Mouse (Mus musculus) heart, embryonic 16.5 days (tissue): ENCODE results near the gene Fos. TPM values are rescaled to one million over a fixed set of nuclear protein-coding genes. Genes with fewer than 3 reads are reported as not detected.

ENCODE experiments used
- ATAC-seq: fragments of 200-750 bp; cut with Nextera tagmentation; replicated peaks from 2 replicates; pipeline ENCODE4 v1.8.0; 2017; ENCODE audit warnings: moderate number of reproducible peaks; ENCODE audit not compliant: insufficient read depth, low FRiP score; ENCODE audit errors: extremely low read depth
- H3K27ac ChIP-seq: fragments of 300-500 bp; sonication (generic); 2 replicates; pipeline ENCODE4 v1.5.1; 2014; ENCODE audit warnings: mild to moderate bottlenecking, low read length, control low read depth, moderate library complexity
- H3K27me3 ChIP-seq: fragments of 300-500 bp; sonication (generic); 2 replicates; pipeline ENCODE4 v1.6.1; 2014; ENCODE audit warnings: low read length, mixed read lengths; ENCODE audit not compliant: control insufficient read depth, insufficient read depth
- H3K36me3 ChIP-seq: fragments of 300-500 bp; sonication (generic); 2 replicates; pipeline ENCODE4 v1.6.1; 2014; ENCODE audit not compliant: control insufficient read depth, insufficient read depth
- H3K4me1 ChIP-seq: fragments of 300-500 bp; sonication (generic); 2 replicates; pipeline ENCODE4 v1.6.1; 2014; ENCODE audit warnings: low read length, mixed read lengths; ENCODE audit not compliant: control insufficient read depth, insufficient read depth
- H3K4me2 ChIP-seq: fragments of 300-500 bp; sonication (generic); 2 replicates; pipeline ENCODE4 v1.6.1; 2014; ENCODE audit warnings: low read depth, mild to moderate bottlenecking, control low read depth, low read length
- H3K4me3 ChIP-seq: fragments of 300-500 bp; sonication (generic); 2 replicates; pipeline ENCODE4 v1.5.1; 2014; ENCODE audit warnings: mild to moderate bottlenecking, control low read depth, low read length
- H3K9ac ChIP-seq: fragments of 300-500 bp; sonication (generic); 2 replicates; pipeline ENCODE4 v1.6.1; 2014; ENCODE audit warnings: low read length, control low read depth
- H3K9me3 ChIP-seq: fragments of 300-500 bp; sonication (generic); replicated peaks from 2 replicates; pipeline ENCODE4 v1.6.1; 2016; ENCODE audit warnings: low read length; ENCODE audit not compliant: control insufficient read depth
- WGBS: fragments of 180-500 bp; shearing (Covaris S2); extraction: QIAGEN DNeasy Blood & Tissue Kit; methylation state at CpG from one replicate; pipeline ENCODE4 v1.1.7; 2014; 5-methylcytosine and 5-hydroxymethylcytosine counted together
- polyA plus RNA-seq: library from polyadenylated mRNA; unstranded; fragments of >200 nt; fragmentation: Nextera tagmentation; extraction: Ambion mirVana; gene quantifications from 2 replicates; pipeline ENCODE4 v1.2.1, GENCODE M21; 2015

The Fos gene
- polyA plus RNA-seq: 5.0 and 6.6 TPM in 2 replicates

DNA sequence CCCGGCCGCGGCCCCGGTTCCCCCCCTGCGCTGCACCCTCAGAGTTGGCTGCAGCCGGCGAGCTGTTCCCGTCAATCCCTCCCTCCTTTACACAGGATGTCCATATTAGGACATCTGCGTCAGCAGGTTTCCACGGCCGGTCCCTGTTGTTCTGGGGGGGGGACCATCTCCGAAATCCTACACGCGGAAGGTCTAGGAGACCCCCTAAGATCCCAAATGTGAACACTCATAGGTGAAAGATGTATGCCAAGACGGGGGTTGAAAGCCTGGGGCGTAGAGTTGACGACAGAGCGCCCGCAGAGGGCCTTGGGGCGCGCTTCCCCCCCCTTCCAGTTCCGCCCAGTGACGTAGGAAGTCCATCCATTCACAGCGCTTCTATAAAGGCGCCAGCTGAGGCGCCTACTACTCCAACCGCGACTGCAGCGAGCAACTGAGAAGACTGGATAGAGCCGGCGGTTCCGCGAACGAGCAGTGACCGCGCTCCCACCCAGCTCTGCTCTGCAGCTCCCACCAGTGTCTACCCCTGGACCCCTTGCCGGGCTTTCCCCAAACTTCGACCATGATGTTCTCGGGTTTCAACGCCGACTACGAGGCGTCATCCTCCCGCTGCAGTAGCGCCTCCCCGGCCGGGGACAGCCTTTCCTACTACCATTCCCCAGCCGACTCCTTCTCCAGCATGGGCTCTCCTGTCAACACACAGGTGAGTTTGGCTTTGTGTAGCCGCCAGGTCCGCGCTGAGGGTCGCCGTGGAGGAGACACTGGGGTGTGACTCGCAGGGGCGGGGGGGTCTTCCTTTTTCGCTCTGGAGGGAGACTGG is at the start of gene Fos:
TSS of gene Fos (plus strand) at position 410 of the 817 bp plus-strand sequence.
- peak within 1 kb of the TSS; percentile 82 for H3K4me2 ChIP-seq
- peaks cover 5% of the 10 kb centered on the region; the same call in 1 of the 2 replicates for H3K27me3 ChIP-seq
- ATAC-seq: peak; percentile 88
- peak within 1 kb of the TSS; percentile 76 for H3K9ac ChIP-seq
- H3K27ac ChIP-seq: peak within 1 kb of the TSS; percentile 92
- H3K36me3 ChIP-seq: no peaks in the 10 kb centered on the region
- 0% methylated on average over 55 of the region's 56 CpGs for WGBS
- peaks cover 20% of the 10 kb centered on the region for H3K4me1 ChIP-seq
- no peaks in the 10 kb centered on the region for H3K9me3 ChIP-seq
- peak within 1 kb of the TSS; percentile 67 for H3K4me3 ChIP-seq

DNA sequence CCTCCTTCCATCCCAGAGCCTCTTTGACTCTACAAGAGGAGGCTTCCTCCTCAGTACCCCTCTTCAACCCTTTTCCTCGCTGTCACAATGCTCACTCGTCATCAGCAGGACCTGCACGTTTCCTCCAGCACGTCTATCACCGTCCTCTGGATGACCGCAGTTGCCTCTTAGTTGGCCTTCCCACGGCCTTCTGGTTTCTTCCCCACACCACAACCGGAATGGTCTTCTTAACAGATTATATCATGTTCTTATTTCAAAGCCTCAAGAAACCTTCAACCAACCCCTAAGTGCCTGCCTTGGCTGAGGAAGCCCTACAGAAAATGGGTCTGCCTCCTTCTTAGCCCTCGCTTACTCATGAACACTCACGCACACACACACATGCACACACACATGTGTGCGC is 48.0 kb upstream of the Fos start:
- no peaks in the 10 kb centered on the region for H3K36me3 ChIP-seq
- no peak overlapping the region for H3K27ac ChIP-seq
- H3K9me3 ChIP-seq: no peaks in the 10 kb centered on the region
- H3K4me3 ChIP-seq: no peak overlapping the region
- ATAC-seq: no peak
- peaks cover 26% of the 10 kb centered on the region for H3K4me1 ChIP-seq
- 65% methylated on average over 11 of the region's 11 CpGs for WGBS
- no peak overlapping the region for H3K4me2 ChIP-seq
- no peaks in the 10 kb centered on the region for H3K27me3 ChIP-seq
- H3K9ac ChIP-seq: no peak overlapping the region

DNA sequence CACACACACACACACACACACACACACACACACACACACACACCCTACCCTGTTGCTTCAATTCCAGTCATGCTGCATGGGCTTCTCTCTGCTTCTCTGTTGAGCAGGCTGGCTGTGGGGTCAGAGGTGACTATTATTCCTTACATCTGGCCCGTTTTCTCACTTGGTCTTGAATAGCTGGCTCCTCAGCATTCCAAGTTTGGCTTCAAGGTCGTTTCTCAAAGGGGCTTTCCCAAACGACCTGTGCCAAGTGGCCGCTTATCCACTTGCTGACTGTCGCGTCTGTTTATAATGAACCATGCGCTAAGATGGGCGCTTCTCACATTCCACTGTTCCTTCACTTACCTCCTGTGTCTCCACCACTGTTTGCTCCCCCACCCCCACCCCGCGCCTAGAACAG is 47.6 kb upstream of the Fos start:
- no peaks in the 10 kb centered on the region for H3K27me3 ChIP-seq
- no peak overlapping the region for H3K4me2 ChIP-seq
- WGBS: 32% methylated on average over 10 of the region's 10 CpGs
- H3K9ac ChIP-seq: no peak overlapping the region
- H3K9me3 ChIP-seq: no peaks in the 10 kb centered on the region
- ATAC-seq: no peak
- no peak overlapping the region for H3K27ac ChIP-seq
- no peak overlapping the region for H3K4me3 ChIP-seq
- no peaks in the 10 kb centered on the region for H3K36me3 ChIP-seq
- H3K4me1 ChIP-seq: peaks cover 27% of the 10 kb centered on the region

DNA sequence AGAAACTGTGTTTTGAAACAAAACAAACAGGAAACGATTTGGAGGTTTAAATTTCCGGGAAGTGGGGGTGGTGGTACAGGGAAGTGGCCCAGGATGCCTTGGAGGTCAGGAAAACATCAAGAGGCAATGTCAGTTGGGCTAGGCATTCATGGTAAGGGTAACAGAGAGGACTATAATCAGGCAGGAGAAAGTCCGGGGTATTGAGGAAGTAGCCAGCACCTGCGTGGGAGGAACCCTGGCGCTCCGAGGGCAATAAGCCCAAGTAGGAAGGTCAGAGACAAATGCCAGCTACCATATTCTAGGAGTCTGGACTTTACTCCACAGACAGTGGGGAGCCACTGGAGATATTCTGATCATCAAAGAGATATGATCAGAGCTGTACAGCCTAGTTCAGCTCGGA is 45.9 kb upstream of the Fos start:
- no peaks in the 10 kb centered on the region for H3K9me3 ChIP-seq
- H3K27ac ChIP-seq: no peak overlapping the region
- H3K4me3 ChIP-seq: no peak overlapping the region
- H3K9ac ChIP-seq: no peak overlapping the region
- no peak for ATAC-seq
- H3K36me3 ChIP-seq: no peaks in the 10 kb centered on the region
- H3K4me2 ChIP-seq: no peak overlapping the region
- no peaks in the 10 kb centered on the region for H3K27me3 ChIP-seq
- WGBS: 72% methylated on average over 7 of the region's 7 CpGs
- peaks cover 27% of the 10 kb centered on the region for H3K4me1 ChIP-seq

DNA sequence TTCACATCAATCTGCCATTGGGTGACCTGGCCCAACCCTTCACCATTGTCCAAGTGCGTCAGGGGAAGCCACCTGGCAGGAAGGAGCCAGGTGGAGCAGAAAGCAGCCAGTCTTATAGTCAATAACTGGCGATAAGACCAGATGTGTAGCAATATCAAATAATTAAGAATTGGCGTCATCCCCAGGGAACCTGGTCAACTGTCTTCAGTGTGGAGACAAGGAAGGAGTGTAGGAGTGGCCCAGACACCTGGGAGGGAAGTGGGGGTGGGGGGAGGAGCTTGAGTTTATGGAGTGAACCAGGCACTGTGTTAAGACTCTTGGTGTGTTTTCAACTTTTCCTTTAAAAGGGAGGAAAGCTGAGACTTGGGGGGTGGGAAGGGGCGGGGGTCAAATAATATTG is 43.7 kb upstream of the Fos start:
- no peaks in the 10 kb centered on the region for H3K36me3 ChIP-seq
- H3K27me3 ChIP-seq: no peaks in the 10 kb centered on the region
- no peak overlapping the region for H3K4me2 ChIP-seq
- ATAC-seq: no peak
- no peak overlapping the region for H3K27ac ChIP-seq
- peaks cover 28% of the 10 kb centered on the region for H3K4me1 ChIP-seq
- no peak overlapping the region for H3K9ac ChIP-seq
- no peak overlapping the region for H3K4me3 ChIP-seq
- 76% methylated on average over 4 of the region's 4 CpGs for WGBS
- no peaks in the 10 kb centered on the region for H3K9me3 ChIP-seq

DNA sequence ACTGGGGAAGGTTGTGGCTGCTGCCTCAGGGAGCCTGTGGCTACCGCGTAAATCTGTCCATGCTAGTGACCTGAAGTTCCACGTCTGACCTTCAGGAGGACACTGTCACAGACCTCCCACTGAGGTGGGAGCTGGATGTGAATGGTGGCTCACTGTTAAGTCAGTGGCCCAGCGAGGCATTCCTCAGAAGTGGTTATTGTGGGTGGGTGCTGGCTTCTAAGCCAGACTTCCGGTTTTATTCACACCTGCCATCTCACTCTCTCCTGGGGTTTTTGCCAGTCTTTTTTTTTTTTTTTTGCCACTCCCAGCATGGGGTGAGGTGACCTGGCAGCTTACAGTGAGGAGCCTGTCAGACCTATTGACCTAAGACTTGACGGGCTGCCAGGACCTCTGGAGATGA is 43.3 kb upstream of the Fos start:
- no peak overlapping the region for H3K4me2 ChIP-seq
- H3K4me3 ChIP-seq: no peak overlapping the region
- H3K4me1 ChIP-seq: peaks cover 31% of the 10 kb centered on the region
- H3K9me3 ChIP-seq: no peaks in the 10 kb centered on the region
- H3K9ac ChIP-seq: no peak overlapping the region
- no peak for ATAC-seq
- no peaks in the 10 kb centered on the region for H3K27me3 ChIP-seq
- H3K36me3 ChIP-seq: no peaks in the 10 kb centered on the region
- H3K27ac ChIP-seq: no peak overlapping the region
- 37% methylated on average over 6 of the region's 6 CpGs for WGBS

DNA sequence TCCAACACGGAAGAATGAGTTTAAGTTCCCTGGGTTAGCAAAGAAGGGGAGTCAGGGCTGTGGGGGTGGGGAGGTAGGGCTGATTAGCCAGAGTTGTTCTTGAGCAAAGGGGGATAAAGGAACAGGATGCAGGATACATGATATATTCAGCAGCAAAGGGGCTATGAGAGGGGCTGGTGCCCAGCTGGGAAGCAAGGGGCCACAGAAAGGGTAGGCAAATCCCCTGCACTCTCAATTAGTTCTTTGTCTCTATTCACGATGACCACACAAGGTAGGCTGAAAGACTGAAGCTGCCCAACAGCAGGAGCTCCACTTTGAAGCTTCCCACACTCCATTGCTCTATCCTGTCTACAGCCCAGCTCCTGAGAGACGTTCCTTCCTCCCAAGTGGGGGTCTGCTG is 39.8 kb upstream of the Fos start:
- H3K4me2 ChIP-seq: no peak overlapping the region
- no peak overlapping the region for H3K4me3 ChIP-seq
- WGBS: 42% methylated on average over 3 of the region's 3 CpGs
- H3K27me3 ChIP-seq: no peaks in the 10 kb centered on the region
- peaks cover 43% of the 10 kb centered on the region for H3K4me1 ChIP-seq
- H3K27ac ChIP-seq: no peak overlapping the region
- no peaks in the 10 kb centered on the region for H3K9me3 ChIP-seq
- H3K9ac ChIP-seq: no peak overlapping the region
- H3K36me3 ChIP-seq: no peaks in the 10 kb centered on the region
- no peak for ATAC-seq

DNA sequence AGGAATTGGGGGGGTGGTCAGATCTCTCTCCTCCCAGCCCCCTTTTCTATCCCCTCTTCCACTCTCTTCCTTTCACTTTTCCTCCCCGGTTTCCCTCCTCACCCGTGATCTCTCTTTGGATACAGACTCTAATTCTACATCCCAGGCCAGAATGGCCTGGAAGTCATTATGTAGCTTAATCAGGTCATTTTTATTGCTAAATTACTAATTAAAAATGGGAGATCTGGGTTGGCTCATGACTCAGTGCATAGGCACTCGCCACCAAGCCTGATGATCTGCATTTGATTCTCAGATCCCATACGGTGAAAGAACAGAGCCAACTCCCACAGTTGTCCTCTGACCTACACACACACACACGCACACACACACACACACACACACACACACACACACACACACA is 39.2 kb upstream of the Fos start:
- Histone ChIP-seq H3K4me1 (peaks cover 43% of the 10 kb centered on the region), H3K4me2 (no peak overlapping the region), H3K36me3 (no peaks in the 10 kb centered on the region), H3K9ac (no peak overlapping the region), H3K27me3 (no peaks in the 10 kb centered on the region), H3K27ac (no peak overlapping the region), H3K4me3 (no peak overlapping the region), H3K9me3 (no peaks in the 10 kb centered on the region)
- no peak for ATAC-seq
- 66% methylated on average over 5 of the region's 5 CpGs for WGBS

DNA sequence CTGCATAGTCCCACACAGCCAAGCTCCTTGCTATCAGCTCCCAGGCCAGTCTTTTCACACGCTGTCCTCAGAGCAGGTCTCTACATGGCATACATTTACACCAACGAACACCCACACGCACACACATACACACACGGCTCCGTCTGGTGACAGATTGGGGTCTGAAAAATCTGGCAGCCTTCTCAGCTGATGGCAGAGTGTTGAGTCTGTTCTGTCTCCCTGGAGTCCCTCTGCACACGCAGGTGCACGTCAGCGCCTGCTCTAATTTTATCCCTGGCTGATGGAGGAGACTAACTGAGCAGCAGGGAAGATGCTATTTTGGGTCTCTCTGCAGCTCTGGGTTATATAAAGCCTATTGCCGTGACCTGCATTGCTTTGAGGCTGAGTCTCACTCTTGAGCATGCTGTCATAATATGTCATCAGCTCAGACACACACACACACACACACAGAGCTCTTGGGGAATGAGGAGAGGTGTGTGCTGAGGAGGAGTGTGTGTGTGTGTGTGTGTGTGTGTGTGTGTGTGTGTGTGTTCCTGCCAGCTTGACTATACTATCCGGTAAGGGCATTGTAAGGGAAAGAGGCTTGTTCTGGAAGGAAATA is 37.6 kb upstream of the Fos start:
- Histone ChIP-seq H3K36me3 (no peaks in the 10 kb centered on the region), H3K4me3 (peak overlapping the region; percentile 21), H3K27me3 (no peaks in the 10 kb centered on the region), H3K27ac (peak overlapping the region; percentile 93), H3K4me2 (peak overlapping the region; percentile 56), H3K4me1 (peaks cover 35% of the 10 kb centered on the region), H3K9ac (peak overlapping the region; percentile 60), H3K9me3 (no peaks in the 10 kb centered on the region)
- ATAC-seq: peak; percentile 95
- 12% methylated on average over 10 of the region's 10 CpGs for WGBS
